Mouse (Mus musculus) testis, postnatal 14 days (tissue): ENCODE data around the gene Syt1.

Experiments used
- DNase-seq: peaks from one replicate; pipeline ENCODE4 v3.0.0; 2021; ENCODE audit warnings: low spot score

Syt1 gene

GRCm38 (mm10) chr10:108577611-108578010 is 433.2 kb downstream of the Syt1 start:
- DNase-seq, result no peak

- DNase-seq, result no peak
Measured at GRCm38 (mm10) chr10:108572764-108573163, 438.0 kb downstream of the Syt1 start.

- DNase-seq, result no peak
Measured at GRCm38 (mm10) chr10:108571104-108571503, 439.7 kb downstream of the Syt1 start.

GRCm38 (mm10) chr10:108569568-108570139 is 441.1 kb downstream of the Syt1 start:
- no peak for DNase-seq

GRCm38 (mm10) chr10:108568925-108569324 is 441.9 kb downstream of the Syt1 start:
- DNase-seq, result no peak

GRCm38 (mm10) chr10:108568136-108568535 is 442.6 kb downstream of the Syt1 start:
- no peak for DNase-seq

GRCm38 (mm10) chr10:108567456-108567855 is 443.3 kb downstream of the Syt1 start:
- DNase-seq, result no peak

GRCm38 (mm10) chr10:108559607-108559908 is 451.2 kb downstream of the Syt1 start:
- no peak for DNase-seq

GRCm38 (mm10) chr10:108558812-108559606 is 451.8 kb downstream of the Syt1 start:
- no peak for DNase-seq

- no peak for DNase-seq
Measured at GRCm38 (mm10) chr10:108552544-108552943, 458.2 kb downstream of the Syt1 start.

GRCm38 (mm10) chr10:108545715-108546114 is 465.1 kb downstream of the Syt1 start:
- no peak for DNase-seq

GRCm38 (mm10) chr10:108541555-108541954 is 469.2 kb downstream of the Syt1 start:
- DNase-seq, result no peak

- peak; percentile 24 for DNase-seq
Measured at GRCm38 (mm10) chr10:108538546-108538945, 472.2 kb downstream of the Syt1 start.

GRCm38 (mm10) chr10:108537641-108538040 is 473.1 kb downstream of the Syt1 start:
- DNase-seq, result peak; percentile 31

GRCm38 (mm10) chr10:108535922-108536321 is 474.9 kb downstream of the Syt1 start:
- no peak for DNase-seq

GRCm38 (mm10) chr10:108534112-108534511 is 476.7 kb downstream of the Syt1 start:
- no peak for DNase-seq

- no peak for DNase-seq
Measured at GRCm38 (mm10) chr10:108532916-108533315, 477.9 kb downstream of the Syt1 start.

GRCm38 (mm10) chr10:108532283-108532682 is 478.5 kb downstream of the Syt1 start:
- no peak for DNase-seq

GRCm38 (mm10) chr10:108531641-108532040 is 479.1 kb downstream of the Syt1 start:
- no peak for DNase-seq

GRCm38 (mm10) chr10:108531111-108531510 is 479.7 kb downstream of the Syt1 start:
- DNase-seq, result no peak

GRCm38 (mm10) chr10:108528338-108528737 is 482.4 kb downstream of the Syt1 start:
- no peak for DNase-seq

- DNase-seq, result no peak
Measured at GRCm38 (mm10) chr10:108525506-108525905, 485.3 kb downstream of the Syt1 start.

- DNase-seq, result no peak
Measured at GRCm38 (mm10) chr10:108524306-108525029, 486.3 kb downstream of the Syt1 start.
